ENCODE assay signal across 11 mouse cellular contexts in genomic region chr12:43827296-43827695, GRCm38 (mm10).
DNase-seq lines count a peak whose midpoint lies in the region; TF ChIP-seq lines count a peak whose summit lies in the region.
"Had no signal": no experiment of that assay in that cellular context is flagged by ENCODE, and none has a peak within 500 bp of the region (broad histone marks: within the 10 kb centered on the region; RNA-seq: fewer than 3 reads in every experiment).

No protein-coding gene starts in this region.

- peak; percentile 78 to 89 for DNase-seq in adrenal gland, adult (ENCODE audit: inconsistent age in 2 of 2, low spot score in 1 of 2)
- no peak for DNase-seq in adrenal gland, postnatal 4 days (ENCODE audit: low spot score in 2 of 2)
- DNase-seq in ovary, adult 18-20 months (ENCODE audit: low spot score), result peak; percentile 64
- DNase-seq in ovary, postnatal 14 days (ENCODE audit: low spot score), result no peak
- DNase-seq in left cerebral cortex, adult 2 months (ENCODE audit: extremely low spot score in 1 of 2, low spot score in 2 of 2), result peak; percentile 58 to 60
- no peak for DNase-seq in embryo, embryonic 11 days
- no peak for DNase-seq in heart, postnatal 25 days (ENCODE audit: low spot score)
- no peak for DNase-seq in gastrocnemius, adult 8-10 months (ENCODE audit: low spot score in 2 of 2)
- DNase-seq: kidney, adult 18-20 months; liver had no signal

- intact Hi-C loops in left cerebral cortex, adult 2 months (cut with DNase I), result loop anchor here (1.0 to 5.0 kb wide), 4 partner anchors 186 to 318 kb away; no protein-coding TSS in a partner anchor
- intact Hi-C loops in heart, postnatal 25 days (cut with DNase I), result no loop called here

- no peak for TF ChIP-seq CTCF in left cerebral cortex, adult 2 months (IDR thresholded peaks at IDR 0.05)

- peak overlapping the region; percentile 88 for H3K27ac ChIP-seq in left cerebral cortex, adult 2 months

- H3K4me3 ChIP-seq in left cerebral cortex, adult 2 months, result no peak overlapping the region
- H3K4me3 ChIP-seq: megakaryocyte, embryonic 14.5 days had no signal

Comparison
In these comparisons a context has a peak if more than half of its experiments do, and no peak if none do; other contexts are left out.
1. DNase-seq: peak in adrenal gland, adult (2 of 2), ovary, adult 18-20 months (single experiment) and left cerebral cortex, adult 2 months (2 of 2); none in adrenal gland, postnatal 4 days (0 of 2), ovary, postnatal 14 days (single experiment), embryo, embryonic 11 days (single experiment), heart, postnatal 25 days (single experiment) and gastrocnemius, adult 8-10 months (0 of 2).